Mouse (Mus musculus): ENCODE measurements around the gene Syt12.

The Syt12 gene

DNA sequence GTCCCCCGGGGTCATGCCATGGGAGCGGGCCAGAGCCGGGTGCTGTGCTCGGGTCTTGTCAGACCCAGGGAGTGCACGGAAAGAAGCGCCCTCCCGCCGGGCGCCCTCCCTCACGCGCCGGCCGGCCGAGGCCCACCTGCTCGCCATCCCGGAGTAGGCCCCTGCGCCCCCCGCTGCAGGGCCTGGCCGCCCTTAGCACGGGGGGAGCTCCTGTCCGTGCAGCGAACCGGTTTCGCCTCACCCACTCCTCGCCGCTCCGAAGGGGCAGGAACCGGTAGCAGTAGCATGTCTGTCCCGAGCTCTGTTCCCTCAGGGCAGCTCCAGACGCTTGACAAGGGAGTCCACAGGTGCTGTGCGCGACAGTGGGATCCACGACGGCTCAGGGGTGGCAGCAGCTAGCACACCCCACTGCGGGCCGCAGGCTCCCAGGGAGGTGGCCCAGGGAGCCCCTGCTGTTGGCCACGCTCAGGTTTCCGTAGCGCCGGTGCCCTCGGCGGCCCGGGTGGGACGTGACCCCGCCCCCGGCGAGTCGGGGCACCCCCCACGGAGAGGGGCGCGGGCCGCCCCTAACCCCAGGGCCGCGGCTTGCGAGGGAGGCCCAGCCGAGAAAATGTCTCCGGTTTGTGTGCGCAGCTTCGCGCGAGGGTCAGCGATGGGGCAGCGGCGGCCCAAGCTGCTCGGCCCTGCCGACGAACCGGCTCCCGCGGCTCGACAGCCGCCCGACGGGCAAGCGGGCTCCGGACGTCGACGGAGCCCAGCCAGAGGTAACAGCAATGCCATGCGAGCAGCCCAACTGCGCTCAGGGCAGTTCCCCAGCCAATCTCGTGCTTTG is 79.2 kb downstream of the Syt12 start, which contains the start of gene Kdm2a:
Kdm2a (minus strand) TSS at position 488 of the 832 bp plus-strand sequence.
- peak; percentile 70 for DNase-seq

DNA sequence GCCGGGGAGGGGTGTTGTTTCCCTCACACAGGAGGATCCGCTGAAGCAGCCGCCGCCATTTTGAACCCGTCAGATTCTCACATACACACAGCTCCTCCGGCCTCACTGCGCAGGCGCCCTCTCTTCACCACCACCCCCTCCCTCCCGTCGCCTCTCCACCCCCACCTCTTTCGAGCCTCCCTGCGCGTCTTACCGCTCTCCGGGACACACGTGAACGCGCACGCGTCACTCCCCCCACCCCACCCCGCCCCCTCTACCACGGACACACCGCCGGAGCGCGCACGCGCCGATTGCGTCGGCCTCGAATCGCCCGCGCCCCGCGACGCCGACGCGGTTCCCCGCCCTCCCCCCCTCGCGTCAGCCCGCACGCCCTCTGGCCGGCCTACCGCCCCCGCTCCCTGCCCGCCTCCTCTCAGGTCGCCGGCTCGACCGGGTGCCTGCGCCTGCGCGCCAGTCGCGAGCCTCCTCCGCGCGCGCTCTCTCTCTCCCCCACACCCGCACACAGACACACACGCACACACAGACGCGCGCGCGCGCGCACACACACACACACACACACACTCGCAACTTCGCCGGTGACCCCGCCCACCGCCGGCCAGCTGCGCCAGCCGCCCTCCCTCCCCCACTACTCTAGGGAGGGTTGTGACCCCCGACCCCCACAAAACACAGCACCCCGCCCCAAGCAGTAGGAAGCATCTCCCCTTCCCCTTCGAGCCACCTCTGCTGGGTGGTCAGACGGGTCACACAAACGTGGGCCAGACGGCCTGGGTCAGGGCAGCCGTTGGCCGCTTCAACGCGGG is 80.0 kb downstream of the Syt12 start:
- DNase-seq, result peak; percentile 96

DNA sequence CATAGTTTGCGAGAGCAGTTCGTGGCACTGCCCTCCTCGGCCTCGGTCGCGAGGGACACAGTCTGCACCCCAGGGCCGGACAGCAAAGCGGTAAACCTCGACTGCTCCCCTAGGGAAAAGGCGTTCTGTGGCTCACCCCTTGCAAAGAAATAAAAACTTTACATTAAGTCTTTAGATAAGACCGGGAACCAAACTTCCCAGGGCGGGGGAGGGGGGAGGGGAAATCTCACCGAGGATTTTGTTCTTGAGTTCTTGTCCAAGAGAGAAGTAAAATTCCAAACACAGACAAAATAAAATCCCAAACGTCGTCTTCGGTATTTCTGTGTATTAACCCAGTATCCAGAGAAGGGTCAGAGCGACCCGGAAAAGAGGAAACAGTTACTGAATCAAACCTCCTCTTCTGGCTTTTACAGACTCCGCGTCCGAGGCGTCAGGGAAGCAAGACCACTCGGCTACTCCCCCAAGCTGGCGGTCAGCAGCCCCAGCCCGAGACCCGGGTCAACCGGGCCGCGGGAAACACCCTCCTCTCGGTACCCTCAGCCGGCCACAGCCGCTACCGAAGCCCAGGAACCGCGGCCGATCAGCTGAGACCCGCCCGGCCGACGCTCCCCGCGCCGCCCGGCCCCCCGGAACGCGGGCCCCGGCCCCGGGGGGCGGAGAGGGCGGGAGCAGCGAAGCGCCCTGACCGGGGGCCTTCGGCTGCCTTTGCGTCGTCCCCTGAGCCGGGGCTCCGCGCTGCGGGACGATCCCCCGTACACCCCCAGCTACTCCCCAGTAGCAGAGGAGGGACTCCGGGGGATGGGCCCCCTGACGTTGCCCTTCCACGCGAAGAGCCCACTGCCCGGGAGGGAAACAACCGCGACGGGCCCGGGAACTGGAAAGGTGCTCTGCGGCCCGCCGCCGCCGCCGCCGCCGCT is 80.9 kb downstream of the Syt12 start:
- DNase-seq, result peak; percentile 29
